Mouse (Mus musculus) CH12.LX (cell line): ENCODE results near the gene Crip2.

Experiments used
- BHLHE40 ChIP-seq: IDR thresholded peaks from 2 replicates; pipeline ENCODE4 v1.6.1; 2011; ENCODE audit warnings: mild to moderate bottlenecking, low read depth, low read length, improper control_type of control experiment
- EP300 ChIP-seq: IDR thresholded peaks from 2 replicates; pipeline ENCODE4 v1.6.1; 2011; ENCODE audit warnings: low read length, improper control_type of control experiment
- JUND ChIP-seq: conservative IDR thresholded peaks from 2 replicates; pipeline ENCODE4 v1.6.1; 2011; ENCODE audit warnings: low read depth, low read length, improper control_type of control experiment
- MAX ChIP-seq: IDR thresholded peaks from 2 replicates; pipeline ENCODE4 v1.6.1; 2011; ENCODE audit warnings: low read length, improper control_type of control experiment
- POLR2AphosphoS2 ChIP-seq: IDR thresholded peaks from 2 replicates; pipeline ENCODE4 v1.6.1; 2011; ENCODE audit warnings: low read depth, low read length, improper control_type of control experiment

DNA sequence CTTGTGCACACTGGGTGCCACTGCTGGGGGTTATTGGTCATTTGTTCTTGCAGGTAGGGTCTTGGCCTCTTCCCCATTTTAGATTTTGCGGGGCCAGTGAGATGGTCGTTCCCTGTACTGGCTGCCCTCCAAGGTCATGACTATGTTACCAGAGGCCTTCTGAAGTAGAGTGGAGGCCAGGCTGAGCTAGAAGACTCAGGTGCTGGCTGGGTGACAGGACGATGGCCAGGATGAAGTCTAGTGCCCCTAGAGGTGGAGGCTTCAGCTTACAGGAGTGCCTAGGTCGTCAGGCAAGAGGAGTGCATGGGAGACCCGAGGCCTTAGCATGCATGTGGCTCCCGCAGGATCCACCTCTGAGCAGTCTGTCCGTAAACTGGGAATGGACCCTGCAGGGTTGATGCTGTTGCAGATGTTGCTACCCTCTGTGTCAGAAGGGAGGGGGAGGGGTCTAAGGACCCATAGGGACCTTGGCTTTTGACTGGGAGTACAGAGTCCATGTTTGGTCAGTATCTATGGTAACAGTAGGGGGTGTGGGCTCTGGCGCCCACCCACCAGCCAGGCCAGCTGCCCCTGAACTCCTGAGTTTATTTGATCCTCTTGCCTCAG is 36.1 kb upstream of the Crip2 start:
- TF ChIP-seq EP300 (no peak), MAX (no peak), POLR2AphosphoS2 (no peak), BHLHE40 (no peak), JUND (no peak)
